Mouse (Mus musculus) myocyte (in vitro differentiated cells): ENCODE data around the gene Ltbp1. TPM values are rescaled to one million over a fixed set of nuclear protein-coding genes. Genes with fewer than 3 reads are reported as not detected.
A peak's percentile ranks its signal among the peaks of the same experiment; 100 is the strongest.

Source experiments
- H3K27me3 ChIP-seq: one replicate; pipeline ENCODE4 v1.6.1; 2011; ENCODE audit not compliant: control insufficient read depth, insufficient read depth, insufficient read length
- H3K36me3 ChIP-seq: one replicate; pipeline ENCODE4 v1.6.1; 2011; ENCODE audit not compliant: control insufficient read depth, insufficient read depth
- H3K4me2 ChIP-seq: one replicate; pipeline ENCODE4 v1.6.1; 2011; ENCODE audit warnings: low read depth, control low read depth
- H3K4me3 ChIP-seq: one replicate; pipeline ENCODE4 v1.5.1; 2011; ENCODE audit warnings: mild to moderate bottlenecking, control low read depth, moderate library complexity
- H3K79me2 ChIP-seq: one replicate; pipeline ENCODE4 v1.6.1; 2011; ENCODE audit not compliant: control insufficient read depth, insufficient read depth
- H3ac ChIP-seq: one replicate; pipeline ENCODE4 v1.6.1; 2011; ENCODE audit not compliant: control insufficient read depth, insufficient read length
- CEBPB ChIP-seq: IDR thresholded peaks from 2 replicates; pipeline ENCODE4 v1.6.1; 2011; ENCODE audit warnings: mild to moderate bottlenecking, moderate library complexity; ENCODE audit not compliant: poor library complexity, insufficient read depth, severe bottlenecking
- E2F4 ChIP-seq: IDR thresholded peaks from one replicate; pipeline ENCODE4 v1.6.1; 2011; ENCODE audit warnings: mild to moderate bottlenecking, control low read depth, moderate library complexity; ENCODE audit not compliant: insufficient read depth
- MAX ChIP-seq: IDR thresholded peaks from one replicate; pipeline ENCODE4 v1.6.1; 2011; ENCODE audit warnings: low read depth, mild to moderate bottlenecking, control low read depth
- MYOD1 ChIP-seq, 3 experiments: IDR thresholded peaks; one replicate each; pipeline ENCODE4 v1.6.1; 2011; ENCODE audit warnings: control low read depth in 2 of 3, low read depth in 2 of 3, mild to moderate bottlenecking in 2 of 3, moderate library complexity in 1 of 3; ENCODE audit not compliant: insufficient read length in 2 of 3, control insufficient read depth in 1 of 3
- MYOG ChIP-seq, 3 experiments: IDR thresholded peaks; one replicate each; pipeline ENCODE4 v1.6.1; 2011; ENCODE audit warnings: control low read depth in 2 of 3, low read depth in 2 of 3, mild to moderate bottlenecking in 2 of 3; ENCODE audit not compliant: insufficient read length in 2 of 3, control insufficient read depth in 1 of 3, insufficient read depth in 1 of 3
- POLR2A ChIP-seq: IDR thresholded peaks from one replicate; pipeline ENCODE4 v1.6.1; 2011; ENCODE audit warnings: low read depth, mild to moderate bottlenecking, control low read depth, moderate library complexity; ENCODE audit not compliant: insufficient read length
- POLR2AphosphoS2 ChIP-seq: IDR thresholded peaks from one replicate; pipeline ENCODE4 v1.6.1; 2011; ENCODE audit warnings: low read depth, control low read depth; ENCODE audit not compliant: insufficient read length
- REST ChIP-seq: IDR thresholded peaks from one replicate; pipeline ENCODE4 v1.6.1; 2011; ENCODE audit warnings: mild to moderate bottlenecking, control low read depth, moderate library complexity; ENCODE audit not compliant: insufficient read depth, insufficient read length
- SRF ChIP-seq: IDR thresholded peaks from one replicate; pipeline ENCODE4 v1.6.1; 2011; ENCODE audit warnings: low read depth; ENCODE audit not compliant: control insufficient read depth, insufficient read length
- TCF12 ChIP-seq: IDR thresholded peaks from one replicate; pipeline ENCODE4 v1.6.1; 2011; ENCODE audit warnings: mild to moderate bottlenecking, control low read depth; ENCODE audit not compliant: poor library complexity, insufficient read depth, severe bottlenecking
- TCF3 ChIP-seq: IDR thresholded peaks from one replicate; pipeline ENCODE4 v1.6.1; 2011; ENCODE audit warnings: low read depth, control low read depth; ENCODE audit not compliant: insufficient read length
- USF1 ChIP-seq: IDR thresholded peaks from one replicate; pipeline ENCODE4 v1.6.1; 2011; ENCODE audit warnings: low read depth, mild to moderate bottlenecking, control low read depth, moderate library complexity
- polyA plus RNA-seq: library from polyadenylated mRNA; unstranded; fragments of >200 nt; fragmentation: generic; extraction: Trizol; gene quantifications from one replicate; pipeline ENCODE4 v1.2.1, GENCODE M21; 2012; ENCODE audit warnings: missing spikeins

Gene Ltbp1
- polyA plus RNA-seq, 1 experiment: 19.4 TPM

DNA sequence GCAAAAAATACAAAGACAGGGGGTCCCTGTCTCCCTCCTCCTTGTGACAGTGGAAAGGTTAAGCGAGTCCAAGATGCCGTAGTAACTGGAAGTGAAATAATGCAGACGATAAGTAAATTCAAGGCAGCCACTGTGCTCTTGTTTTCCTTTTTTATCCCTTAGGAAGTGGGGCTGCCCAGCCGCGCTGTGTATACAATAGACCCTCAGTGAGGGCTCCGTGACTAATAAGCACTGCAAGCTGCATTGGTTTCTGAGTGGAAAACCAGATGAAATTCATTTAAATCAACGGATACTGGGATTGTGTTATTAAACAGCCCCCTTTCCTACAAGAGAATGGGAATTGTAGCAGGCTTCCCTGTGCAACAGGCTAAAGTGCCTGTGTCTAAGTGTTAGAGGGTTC, 14.7 kb downstream of the Ltbp1 start:
- Histone ChIP-seq H3K4me3 (no peak overlapping the region), H3K36me3 (no peaks in the 10 kb centered on the region), H3ac (no peak overlapping the region), H3K79me2 (no peaks in the 10 kb centered on the region), H3K4me2 (no peak overlapping the region), H3K27me3 (no peaks in the 10 kb centered on the region)
- no peak for TF ChIP-seq USF1
- TF ChIP-seq TCF12: no peak
- TF ChIP-seq MYOD1 (IDR thresholded peaks at IDR 0.05; ENCODE audit: control insufficient read depth in 1 of 3, insufficient read length in 2 of 3, low read depth in 2 of 3): no peak
- TF ChIP-seq POLR2AphosphoS2: no peak
- TF ChIP-seq E2F4: no peak
- TF ChIP-seq POLR2A: no peak

DNA sequence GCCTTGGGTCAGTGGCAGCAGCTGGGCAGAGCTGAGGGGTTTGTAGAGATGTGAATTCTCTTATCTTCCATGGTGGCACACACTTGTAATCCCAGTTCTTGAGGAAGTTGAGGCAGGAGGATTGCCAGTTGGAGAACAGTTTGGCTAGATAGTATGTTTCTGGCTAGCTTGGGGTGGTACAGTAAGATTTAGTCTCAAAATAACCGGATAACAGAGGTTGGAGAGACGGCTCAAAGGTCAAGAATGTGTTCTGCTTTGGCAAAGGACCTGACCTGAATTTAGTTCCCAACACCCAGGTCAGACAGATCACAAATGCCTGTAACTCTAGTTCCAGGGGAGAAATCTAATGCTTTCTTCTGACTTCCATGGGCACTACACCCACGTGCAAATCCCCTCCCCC, 15.3 kb downstream of the Ltbp1 start:
- TF ChIP-seq USF1: no peak
- no peak for TF ChIP-seq TCF12
- TF ChIP-seq REST: no peak
- TF ChIP-seq SRF: no peak
- no peak for TF ChIP-seq POLR2A
- no peak for TF ChIP-seq CEBPB
- no peak for TF ChIP-seq MYOD1 (IDR thresholded peaks at IDR 0.05; ENCODE audit: control insufficient read depth in 1 of 3, insufficient read length in 2 of 3, low read depth in 2 of 3)
- TF ChIP-seq MYOG (IDR thresholded peaks at IDR 0.05; ENCODE audit: control insufficient read depth in 1 of 3, insufficient read depth in 1 of 3, insufficient read length in 2 of 3, low read depth in 2 of 3): no peak
- no peak for TF ChIP-seq E2F4
- TF ChIP-seq POLR2AphosphoS2: no peak
- H3K4me2 ChIP-seq: no peak overlapping the region
- H3K79me2 ChIP-seq: no peaks in the 10 kb centered on the region
- H3K36me3 ChIP-seq: no peaks in the 10 kb centered on the region
- H3K4me3 ChIP-seq: no peak overlapping the region
- H3ac ChIP-seq: no peak overlapping the region
- no peaks in the 10 kb centered on the region for H3K27me3 ChIP-seq

DNA sequence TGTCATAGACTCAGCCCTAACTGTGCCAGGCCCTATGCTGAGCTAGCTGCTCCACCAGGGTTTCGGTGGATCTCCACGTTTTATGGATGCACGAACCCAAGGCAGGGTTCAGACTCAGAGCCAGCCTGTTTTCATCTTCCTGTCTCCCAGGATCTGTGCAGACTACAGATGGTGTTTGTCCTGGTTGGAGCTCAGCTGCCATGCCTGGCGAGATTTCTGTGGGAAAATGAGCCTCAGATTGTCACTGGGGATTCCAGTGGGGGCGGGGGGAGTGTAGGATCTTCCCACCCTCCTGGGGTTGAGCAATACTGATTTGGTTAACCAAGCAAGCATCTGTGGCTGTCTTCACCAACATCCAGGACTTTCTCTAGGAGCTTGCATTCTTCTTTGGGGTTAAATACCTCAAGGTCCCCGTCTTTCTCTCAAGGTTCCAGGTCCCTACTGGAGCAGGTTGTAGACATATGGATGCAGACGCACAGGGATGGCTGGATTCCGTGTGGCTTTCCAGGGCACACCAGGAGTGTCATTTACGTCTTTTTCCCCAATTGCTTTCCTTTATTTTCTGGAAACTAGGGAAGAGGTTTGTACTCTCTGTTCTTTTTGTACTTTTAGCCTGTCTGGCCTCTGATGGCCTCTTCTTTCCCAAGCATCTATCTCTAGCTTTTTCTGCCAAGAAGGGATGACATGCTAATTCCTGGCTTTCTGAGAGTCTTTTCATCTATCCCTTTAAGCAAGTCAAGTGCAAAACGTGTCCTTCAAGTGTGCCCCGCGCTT, 22.2 kb downstream of the Ltbp1 start:
- Histone ChIP-seq H3K79me2 (no peaks in the 10 kb centered on the region), H3K27me3 (no peaks in the 10 kb centered on the region), H3K4me2 (no peak overlapping the region), H3ac (no peak overlapping the region), H3K36me3 (no peaks in the 10 kb centered on the region), H3K4me3 (no peak overlapping the region)
- TF ChIP-seq E2F4 (no peak), CEBPB (0 out of 2 replicates have a peak, but pooled peaks have one; percentile 45)

GRCm38 (mm10) chr17:75033356-75033755, 28.0 kb downstream of the Ltbp1 start:
- Histone ChIP-seq H3K4me2 (peak overlapping the region; percentile 32), H3K36me3 (no peaks in the 10 kb centered on the region), H3K27me3 (no peaks in the 10 kb centered on the region), H3K4me3 (no peak overlapping the region), H3ac (no peak overlapping the region), H3K79me2 (no peaks in the 10 kb centered on the region)
- no peak for TF ChIP-seq E2F4
- peak; percentile 89 for TF ChIP-seq USF1
- no peak for TF ChIP-seq SRF

DNA sequence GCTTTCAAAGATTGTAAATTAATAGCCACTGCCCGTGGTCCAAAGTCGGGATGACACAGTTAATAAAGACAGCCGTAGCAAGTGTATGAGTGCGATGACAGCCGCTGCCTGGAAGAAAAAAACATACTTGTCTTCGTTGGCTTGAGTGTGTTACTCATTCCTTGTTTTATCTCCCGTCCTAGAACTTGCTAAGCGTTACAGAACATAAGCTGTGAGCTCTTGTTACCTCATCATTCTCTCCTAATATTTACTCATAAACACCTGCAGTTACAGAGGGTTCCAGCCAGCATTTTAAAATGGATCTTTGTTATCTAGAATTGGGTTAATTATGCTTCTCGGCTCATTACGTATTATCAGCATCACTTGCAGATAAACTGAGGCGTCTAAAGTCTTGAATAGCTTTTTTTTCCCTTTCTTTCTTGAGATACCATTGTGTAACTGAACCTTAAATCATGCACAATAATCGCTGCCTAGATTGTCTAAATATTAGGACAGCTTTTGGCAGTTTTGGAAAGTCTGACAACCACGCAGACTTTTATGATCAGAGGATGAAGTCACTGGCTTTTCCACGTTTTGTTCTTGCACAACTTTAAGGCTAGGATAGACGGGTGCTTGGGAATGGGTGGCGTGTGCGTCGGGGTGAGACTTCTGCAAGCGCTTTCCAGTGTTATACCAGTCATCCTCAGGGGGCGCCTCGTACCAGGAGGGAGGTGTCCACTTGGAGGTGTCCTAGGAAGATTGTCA, 28.7 kb downstream of the Ltbp1 start:
- Histone ChIP-seq H3K79me2 (no peaks in the 10 kb centered on the region), H3K4me3 (no peak overlapping the region), H3K36me3 (no peaks in the 10 kb centered on the region), H3K27me3 (no peaks in the 10 kb centered on the region), H3K4me2 (no peak overlapping the region), H3ac (no peak overlapping the region)
- TF ChIP-seq REST (no peak), TCF3 (no peak), MAX (no peak), SRF (no peak), USF1 (no peak), CEBPB (no peak), MYOD1 (IDR thresholded peaks at IDR 0.05; ENCODE audit: control insufficient read depth in 1 of 3, insufficient read length in 2 of 3, low read depth in 2 of 3) (no peak), E2F4 (no peak), TCF12 (no peak), MYOG (IDR thresholded peaks at IDR 0.05; ENCODE audit: control insufficient read depth in 1 of 3, insufficient read depth in 1 of 3, insufficient read length in 2 of 3, low read depth in 2 of 3) (no peak), POLR2A (no peak), POLR2AphosphoS2 (no peak)
